ENCODE assay signal across 7 mouse cellular contexts in genomic region chr14:25378717-25379224, GRCm38 (mm10).
DNase-seq lines count a peak whose midpoint lies in the region; ATAC-seq lines count a peak whose summit lies in the region.

No protein-coding gene starts in this region.

- 5% methylated on average over 13 of the region's 13 CpGs for WGBS in stomach, embryonic 14.5 days

- peaks cover 15% of the 10 kb centered on the region for H3K4me1 ChIP-seq in stomach, embryonic 14.5 days (ENCODE audit: control insufficient read depth, insufficient read depth, low read length)

- ATAC-seq in stomach, embryonic 14.5 days (ENCODE audit: insufficient number of reproducible peaks, insufficient read depth, low FRiP score, low read depth) = no peak

- H3K27me3 ChIP-seq in stomach, embryonic 14.5 days (ENCODE audit: control insufficient read depth, insufficient read depth, low read length) = no peaks in the 10 kb centered on the region

- peak; percentile 34 to 40 for DNase-seq in CD8-positive naive resting alpha-beta T cell, adult 2 months (ENCODE audit: low read depth in 2 of 2, low spot score in 2 of 2)
- DNase-seq in adipocyte (ENCODE audit: low spot score) = peak; percentile 18
- DNase-seq in fibroblast of lung, adult 2 months (ENCODE audit: low read depth) = peak; percentile 85
- DNase-seq in heart, postnatal 25 days (ENCODE audit: low spot score) = peak; percentile 19
- DNase-seq in left cerebral cortex, postnatal 25 days (ENCODE audit: low spot score in 2 of 2) = peak; percentile 43 to 81
- DNase-seq in mesoderm, embryonic 11.5 days (ENCODE audit: low read depth, low spot score) = peak; percentile 55

- no peaks in the 10 kb centered on the region for H3K36me3 ChIP-seq in stomach, embryonic 14.5 days (ENCODE audit: control insufficient read depth, insufficient read depth, low read length)

- intact Hi-C loops in heart, postnatal 25 days (cut with DNase I) = loop anchor here (2.0 to 5.0 kb wide), 4 partner anchors 16 to 151 kb away; no protein-coding TSS in a partner anchor
- intact Hi-C loops in left cerebral cortex, postnatal 25 days (cut with DNase I) = loop anchor here (1.0 to 5.0 kb wide), 3 partner anchors 60 to 189 kb away; partner anchors contain the start of gene Zmiz1

- H3K9me3 ChIP-seq in stomach, embryonic 14.5 days (ENCODE audit: control insufficient read depth, low read depth, low read length) = no peaks in the 10 kb centered on the region

- H3K27ac ChIP-seq in stomach, embryonic 14.5 days (ENCODE audit: low read length) = peak overlapping the region; percentile 100

- peak overlapping the region; percentile 45 for H3K4me3 ChIP-seq in stomach, embryonic 14.5 days (ENCODE audit: low read depth, low read length)

- H3K9ac ChIP-seq in stomach, embryonic 14.5 days (replicated peaks; ENCODE audit: low read depth, low read length) = peak overlapping the region; percentile 77

- H3K4me2 ChIP-seq in stomach, embryonic 14.5 days (replicated peaks; ENCODE audit: low read depth, low read length) = peak overlapping the region; percentile 70

Comparison
In these comparisons a context has a peak if more than half of its experiments do, and no peak if none do; other contexts are left out.
1. DNase-seq: peak in every context shown above with its lines; median percentile 85 in fibroblast of lung, adult 2 months; 62 in left cerebral cortex, postnatal 25 days; 55 in mesoderm, embryonic 11.5 days; 37 in CD8-positive naive resting alpha-beta T cell, adult 2 months; 19 in heart, postnatal 25 days; 18 in adipocyte.